Mouse (Mus musculus) ES-E14 (cell line): ENCODE measurements at regions not wholly inside any gene's neighbourhood (a gene's known extent, or its start where the extent isn't known, plus 50 kb on each side); places are given as distances from the start of the nearest gene placed in this dataset.

Source experiments
- DNase-seq: peaks from one replicate; pipeline ENCODE4 v3.0.0-alpha.2; 2013; ENCODE audit warnings: low read depth, low spot score
- H3K27ac ChIP-seq: 2 replicates; pipeline ENCODE4 v1.5.1; 2012; ENCODE audit warnings: low read depth, mild to moderate bottlenecking, low read length, moderate library complexity, mixed read lengths; ENCODE audit not compliant: poor library complexity, insufficient read depth, severe bottlenecking
- H3K36me3 ChIP-seq: 2 replicates; pipeline ENCODE4 v1.6.1; 2012; ENCODE audit warnings: mild to moderate bottlenecking, low read length, moderate library complexity, mixed read lengths; ENCODE audit not compliant: control insufficient read depth, poor library complexity, insufficient read depth, severe bottlenecking
- H3K4me1 ChIP-seq, 2 experiments: fragments of 150-350 bp in 1 of 2; sonication (generic) in 1 of 2; 2 replicates each; pipeline ENCODE4 v1.6.1; 2012; ENCODE audit warnings: low read length in 2 of 2, mild to moderate bottlenecking in 1 of 2, mixed read lengths in 1 of 2; ENCODE audit not compliant: control insufficient read depth in 2 of 2, insufficient read depth in 2 of 2, poor library complexity in 1 of 2
- H3K4me3 ChIP-seq, 2 experiments: fragments of 150-350 bp in 1 of 2; sonication (generic) in 1 of 2; 2 replicates each; pipeline ENCODE4 v1.5.1; 2012; ENCODE audit warnings: low read length in 2 of 2, low read depth in 1 of 2, mild to moderate bottlenecking in 1 of 2, mixed read lengths in 1 of 2; ENCODE audit not compliant: insufficient read depth in 1 of 2, poor library complexity in 1 of 2, severe bottlenecking in 1 of 2
- H3K9ac ChIP-seq: 2 replicates; pipeline ENCODE4 v1.6.1; 2012; ENCODE audit warnings: low read depth, mild to moderate bottlenecking, low read length, mixed read lengths; ENCODE audit not compliant: poor library complexity, insufficient read depth, severe bottlenecking
- H3K9me3 ChIP-seq: fragments of 150-350 bp; sonication (generic); 2 replicates; pipeline ENCODE4 v1.6.1; 2012; ENCODE audit warnings: low read depth, mild to moderate bottlenecking, low read length; ENCODE audit not compliant: control insufficient read depth, insufficient read depth
- CHD2 ChIP-seq: IDR thresholded peaks from 2 replicates; pipeline ENCODE4 v1.6.1; 2014; ENCODE audit warnings: mild to moderate bottlenecking, low read depth, low read length, inconsistent platforms
- HCFC1 ChIP-seq: IDR thresholded peaks from 2 replicates; pipeline ENCODE4 v1.6.1; 2012; ENCODE audit warnings: low read length, inconsistent platforms, borderline replicate concordance; ENCODE audit not compliant: insufficient read depth
- MAFK ChIP-seq: IDR thresholded peaks from 2 replicates; pipeline ENCODE4 v1.6.1; 2014; ENCODE audit warnings: mild to moderate bottlenecking, low read depth, low read length, inconsistent platforms; ENCODE audit not compliant: insufficient read depth
- ZC3H11A ChIP-seq: IDR thresholded peaks from 2 replicates; pipeline ENCODE4 v1.6.1; 2012; ENCODE audit warnings: low read depth, mild to moderate bottlenecking, inconsistent platforms, low read length, borderline replicate concordance
- ZNF384 ChIP-seq: IDR thresholded peaks from 2 replicates; pipeline ENCODE4 v1.6.1; 2012; ENCODE audit warnings: low read depth, low read length, inconsistent platforms
- in situ Hi-C, 2 experiments: fragments of 600-800 bp; cut with MboI; formaldehyde crosslinking; loops; one replicate each; pipeline ENCODE4 v1.15.1; 2025; ENCODE audit warnings: low sequenced_read_pairs in 2 of 2, inconsistent platforms in 1 of 2; ENCODE audit not compliant: unreplicated experiment in 2 of 2

- no peak for DNase-seq
- in situ Hi-C loops = no loop called here
- TF ChIP-seq ZC3H11A (no peak), MAFK (no peak), ZNF384 (no peak), CHD2 (no peak), HCFC1 (no peak)
- H3K4me1 ChIP-seq = peaks cover 2 to 11% of the 10 kb centered on the region in 2 experiments; a peak in 3 of 4 replicates
- no peak overlapping the region for H3K9ac ChIP-seq
- no peaks in the 10 kb centered on the region for H3K9me3 ChIP-seq
- H3K27ac ChIP-seq = no peak overlapping the region
- H3K4me3 ChIP-seq = no peak overlapping the region
- H3K36me3 ChIP-seq = no peaks in the 10 kb centered on the region
Observed at GRCm38 (mm10) chr5:148704769-148705168, 152.2 kb upstream of the Ubl3 start.

DNA sequence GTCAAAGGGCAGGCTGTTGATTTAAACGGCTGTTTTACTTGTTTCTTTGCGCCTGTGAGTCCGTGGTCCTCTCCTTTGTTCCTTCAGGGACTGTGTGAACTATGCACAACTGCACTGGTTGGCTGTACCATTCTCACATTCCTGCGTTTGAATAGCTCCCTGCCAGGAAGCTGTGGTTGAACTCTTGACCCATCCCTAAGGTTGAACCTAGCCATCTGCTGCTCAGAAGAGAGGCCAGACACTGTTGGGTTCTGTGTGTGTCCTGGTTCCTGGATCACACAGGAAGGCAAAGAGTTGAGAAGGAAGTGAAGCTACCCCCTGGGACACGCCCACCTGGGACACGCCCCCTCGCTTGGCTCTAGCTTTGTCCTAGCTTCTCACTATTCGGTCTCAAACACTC lies 149.3 kb upstream of the Ubl3 start:
- no peaks in the 10 kb centered on the region for H3K36me3 ChIP-seq
- H3K4me1 ChIP-seq = peaks cover 2 to 4% of the 10 kb centered on the region in 2 experiments; a peak in 3 of 4 replicates
- no peaks in the 10 kb centered on the region for H3K9me3 ChIP-seq
- peak; percentile 93 for DNase-seq
- in situ Hi-C loops = no loop called here
- H3K9ac ChIP-seq = no peak overlapping the region
- 0 out of 4 replicates have a peak overlapping the region, but pooled peaks of 1 of the 2 experiments have one; percentile 11 for H3K4me3 ChIP-seq
- no peak for TF ChIP-seq ZC3H11A
- TF ChIP-seq MAFK = no peak
- TF ChIP-seq ZNF384 = no peak
- TF ChIP-seq CHD2 = peak; percentile 71; the same call in 1 of the 2 replicates
- TF ChIP-seq HCFC1 = 0 out of 2 replicates have a peak, but pooled peaks have one; percentile 40
- peak overlapping the region; percentile 0; the same call in 1 of the 2 replicates for H3K27ac ChIP-seq

GRCm38 (mm10) chr5:148701001-148701400 lies 148.4 kb upstream of the Ubl3 start:
- in situ Hi-C loops = no loop called here

GRCm38 (mm10) chr5:148700240-148700639 lies 147.7 kb upstream of the Ubl3 start:
- H3K4me3 ChIP-seq = no peak overlapping the region
- in situ Hi-C loops = no loop called here
- no peak overlapping the region for H3K9ac ChIP-seq
- H3K27ac ChIP-seq = no peak overlapping the region
- no peaks in the 10 kb centered on the region for H3K36me3 ChIP-seq
- H3K4me1 ChIP-seq = peaks cover 2 to 4% of the 10 kb centered on the region in 2 experiments; a peak in 3 of 4 replicates
- no peak for DNase-seq
- TF ChIP-seq HCFC1 = no peak
- no peak for TF ChIP-seq ZC3H11A
- TF ChIP-seq MAFK = no peak
- no peak for TF ChIP-seq ZNF384
- no peak for TF ChIP-seq CHD2
- no peaks in the 10 kb centered on the region for H3K9me3 ChIP-seq

More at GRCm38 (mm10) chr5:148701001-148701400, 148.4 kb upstream of the Ubl3 start:
- DNase-seq = peak; percentile 29
- Histone ChIP-seq H3K4me3 (0 out of 4 replicates have a peak overlapping the region, but pooled peaks of 1 of the 2 experiments have one; percentile 2), H3K9ac (no peak overlapping the region), H3K27ac (peak overlapping the region; percentile 0; the same call in 1 of the 2 replicates), H3K36me3 (no peaks in the 10 kb centered on the region), H3K4me1 (peaks cover 2 to 4% of the 10 kb centered on the region in 2 experiments; a peak in 3 of 4 replicates), H3K9me3 (no peaks in the 10 kb centered on the region)
- TF ChIP-seq ZC3H11A (no peak), MAFK (peak; percentile 73)
